Mouse (Mus musculus) liver (tissue): ENCODE data around the gene Ect2.

Experiments used
- DNase-seq: peaks from one replicate; pipeline ENCODE4 v3.0.0-alpha.2; 2020; ENCODE audit warnings: mixed read lengths

Ect2 gene

DNA sequence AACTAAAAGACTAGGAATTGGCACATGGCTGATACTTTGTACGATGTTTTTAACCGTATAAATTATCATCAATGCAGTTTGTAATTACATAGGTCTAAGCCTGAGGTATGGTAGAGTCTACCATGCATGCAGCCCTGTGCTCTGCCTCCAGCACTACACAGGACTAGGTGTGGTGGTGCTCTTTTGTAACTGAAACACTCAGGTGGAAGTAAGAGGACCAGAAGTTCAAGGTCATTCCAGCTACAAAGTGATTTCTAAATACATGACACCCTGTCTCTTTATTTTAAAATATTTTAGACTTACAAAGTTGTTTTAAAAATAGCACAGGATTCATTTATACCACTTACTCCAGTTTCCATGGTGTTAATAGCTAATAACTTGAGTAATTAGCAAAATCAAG is 88.8 kb downstream of the Ect2 start:
- no peak for DNase-seq

DNA sequence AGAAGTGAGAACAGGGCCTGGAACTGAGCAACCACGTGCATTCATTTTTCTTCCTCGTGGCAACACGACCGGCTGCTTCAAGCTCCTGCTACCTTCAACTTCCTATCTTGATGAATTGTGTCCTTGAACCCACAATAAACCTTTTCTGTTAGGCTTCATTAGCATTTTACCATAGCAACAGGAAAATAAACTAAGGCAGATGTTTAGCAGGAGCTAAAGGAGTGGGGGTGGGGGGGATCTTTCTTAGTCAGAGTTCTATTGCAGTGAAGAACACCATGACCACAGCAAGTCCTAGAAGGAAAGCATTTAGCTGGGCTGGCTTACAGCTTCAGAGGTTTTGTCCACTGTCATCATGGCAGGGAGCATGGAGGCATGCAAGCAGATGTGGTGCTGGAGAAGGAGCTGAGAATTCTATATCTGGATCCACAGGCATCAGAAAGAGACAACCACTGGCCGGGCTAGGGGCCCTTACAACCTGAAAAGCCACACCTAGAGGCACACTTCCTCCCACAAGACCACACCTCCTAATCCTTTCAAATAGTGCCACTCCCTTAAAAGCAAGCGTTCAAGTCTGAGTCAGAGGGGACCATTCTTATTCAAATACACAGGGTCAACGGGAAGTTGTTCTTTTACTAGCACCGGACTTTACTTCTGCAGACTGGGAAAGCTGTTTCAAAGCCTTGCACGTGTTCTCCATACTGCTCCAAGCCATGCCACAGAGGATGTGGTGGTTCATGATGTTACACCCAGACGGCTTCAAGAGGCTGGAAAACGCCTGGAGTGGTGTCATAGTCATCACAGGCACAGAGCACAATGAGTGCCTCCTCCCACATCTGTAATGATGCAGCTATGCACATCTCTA is 90.0 kb downstream of the Ect2 start:
- DNase-seq, result no peak

DNA sequence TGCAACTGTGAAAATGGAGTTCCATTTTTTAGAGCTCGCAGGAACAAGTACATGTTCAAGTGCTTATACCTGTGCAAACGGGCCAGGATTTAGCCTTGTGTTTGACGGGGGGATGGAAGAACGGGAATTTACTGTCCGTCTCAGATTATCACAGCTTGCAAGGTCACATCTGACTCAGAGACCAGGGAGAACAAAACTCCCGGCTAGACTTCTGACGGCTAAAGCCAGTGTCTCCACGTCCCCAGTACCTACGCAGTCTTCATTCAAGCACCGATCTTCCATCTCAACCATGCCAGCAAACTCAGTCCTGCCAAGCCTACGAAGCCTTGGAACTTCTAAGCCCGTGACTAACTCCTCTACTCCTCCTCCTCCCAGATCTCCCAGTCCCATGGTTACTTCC is 93.2 kb downstream of the Ect2 start:
- no peak for DNase-seq

DNA sequence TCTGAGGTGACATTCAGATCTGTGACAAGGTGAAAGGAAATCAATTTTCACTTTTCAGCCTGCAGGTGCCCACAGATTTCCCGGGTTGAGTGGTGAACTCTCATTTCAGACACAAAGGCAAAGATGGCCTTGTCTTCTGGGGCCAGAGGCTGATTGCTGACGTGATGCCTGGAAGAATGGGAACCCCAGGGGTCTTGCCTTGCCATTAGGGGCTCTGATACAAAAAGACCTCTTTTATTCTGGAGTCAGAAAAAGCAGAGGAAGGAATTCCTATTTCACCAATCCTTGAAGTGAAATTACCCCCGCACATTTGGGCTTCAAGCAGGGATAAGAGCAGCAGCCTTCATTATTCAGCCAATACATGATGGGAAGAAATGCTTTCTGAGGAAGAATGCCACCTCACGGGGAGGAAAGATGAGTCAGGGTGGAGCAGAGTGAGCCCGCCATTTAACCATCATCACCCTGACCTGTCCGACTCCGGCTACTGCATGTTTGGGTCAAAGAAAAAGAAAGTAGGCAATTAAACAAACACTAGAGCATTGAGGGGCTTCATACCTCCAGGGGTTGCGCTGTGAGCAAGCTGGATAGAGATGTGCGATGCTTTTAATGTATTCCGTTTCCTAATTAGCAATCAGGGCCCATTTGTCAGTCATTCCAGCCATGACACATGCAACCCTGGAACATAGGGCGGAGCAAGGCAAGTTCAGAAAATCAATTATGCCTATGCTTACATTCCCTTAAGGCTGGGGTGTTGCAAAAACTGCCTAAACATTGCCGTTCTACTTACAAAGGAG is 94.0 kb downstream of the Ect2 start:
- DNase-seq, result no peak

DNA sequence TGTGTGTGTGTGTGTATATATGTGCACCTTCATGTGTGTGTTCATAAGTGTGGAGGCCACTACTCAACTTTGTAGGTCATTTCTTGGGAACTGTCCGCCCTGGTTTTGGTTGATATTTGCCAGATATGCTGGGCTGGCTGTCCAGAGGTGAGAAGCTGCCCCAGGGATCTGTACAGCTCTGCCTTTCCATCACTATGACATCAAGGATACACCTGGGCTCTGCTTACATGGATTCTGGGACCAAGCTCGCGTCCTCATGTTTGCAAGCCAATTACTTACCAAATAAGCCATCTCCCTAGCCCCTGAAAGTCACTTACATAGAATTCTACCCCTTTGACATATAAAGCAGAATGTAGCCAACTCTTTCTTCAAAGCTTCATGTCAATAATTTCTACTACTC is 98.2 kb downstream of the Ect2 start:
- no peak for DNase-seq

DNA sequence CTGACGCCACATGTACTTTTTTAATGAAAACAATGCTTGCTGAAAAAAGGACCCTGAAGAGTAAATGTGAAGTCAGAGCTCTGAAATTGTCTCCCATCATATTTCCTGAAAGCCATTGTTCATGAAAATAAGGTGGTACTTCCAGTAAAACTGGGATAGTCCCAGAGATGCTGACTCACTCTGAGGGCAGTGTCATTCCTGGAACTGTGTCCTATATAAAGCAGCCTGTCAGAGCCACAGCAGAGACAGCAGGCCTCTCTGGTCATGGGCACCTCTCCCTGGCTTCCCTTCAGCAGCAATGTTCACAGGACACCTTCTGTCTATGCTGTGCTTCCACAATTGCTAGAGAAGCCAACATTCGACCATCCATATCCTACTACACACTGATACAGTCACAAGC is 98.9 kb downstream of the Ect2 start:
- no peak for DNase-seq
